Mouse (Mus musculus) heart, postnatal 0 days (tissue): ENCODE data around the gene St14. TPM values are rescaled to one million over a fixed set of nuclear protein-coding genes. Genes with fewer than 3 reads are reported as not detected.
"Not testable (repeated sequence)": the region's sequence is repeated elsewhere in the genome, so short reads cannot be mapped to it uniquely, and the experiment has no call there.

ENCODE experiments used
- ATAC-seq: fragments of 200-750 bp; cut with Nextera tagmentation; 2 replicates; pipeline ENCODE4 v1.8.0; 2017; ENCODE audit warnings: low read depth, moderate number of reproducible peaks, moderate library complexity; ENCODE audit not compliant: insufficient read depth
- DNase-seq: peaks from one replicate; pipeline ENCODE4 v3.0.0-alpha.2; 2016; ENCODE audit warnings: low spot score
- H3K27ac ChIP-seq: fragments of 300-500 bp; sonication (generic); 2 replicates; pipeline ENCODE4 v1.5.1; 2014; ENCODE audit warnings: low read depth, mild to moderate bottlenecking
- H3K27me3 ChIP-seq: fragments of 300-500 bp; sonication (generic); 2 replicates; pipeline ENCODE4 v1.6.1; 2014; ENCODE audit warnings: low read length, mixed read lengths; ENCODE audit not compliant: control insufficient read depth, insufficient read depth
- H3K36me3 ChIP-seq: fragments of 300-500 bp; sonication (generic); replicated peaks from 2 replicates; pipeline ENCODE4 v1.6.1; 2014; ENCODE audit warnings: low read length, mixed read lengths; ENCODE audit not compliant: control insufficient read depth, insufficient read depth
- H3K4me1 ChIP-seq: fragments of 300-500 bp; sonication (generic); 2 replicates; pipeline ENCODE4 v1.6.1; 2014; ENCODE audit warnings: antibody characterized with exemption; ENCODE audit not compliant: control insufficient read depth, insufficient read depth
- H3K4me2 ChIP-seq: fragments of 300-500 bp; sonication (generic); 2 replicates; pipeline ENCODE4 v1.6.1; 2014; ENCODE audit warnings: low read depth, mild to moderate bottlenecking, low read length, moderate library complexity
- H3K4me3 ChIP-seq: fragments of 300-500 bp; sonication (generic); 2 replicates; pipeline ENCODE4 v1.5.1; 2014; ENCODE audit warnings: low read depth, low read length
- H3K9ac ChIP-seq: fragments of 300-500 bp; sonication (generic); replicated peaks from 2 replicates; pipeline ENCODE4 v1.6.1; 2014; ENCODE audit warnings: low read depth, low read length, mixed read lengths
- H3K9me3 ChIP-seq: fragments of 300-500 bp; sonication (generic); replicated peaks from 2 replicates; pipeline ENCODE4 v1.6.1; 2016; ENCODE audit warnings: low read length; ENCODE audit not compliant: control insufficient read depth
- CTCF ChIP-seq: IDR thresholded peaks from 2 replicates; pipeline ENCODE4 v1.5.1; 2016; ENCODE audit warnings: antibody characterized with exemption, control low read depth, low read depth
- EP300 ChIP-seq: IDR thresholded peaks from 2 replicates; pipeline ENCODE4 v1.6.1; 2016; ENCODE audit warnings: antibody characterized with exemption, low read depth
- WGBS: fragments of 180-500 bp; shearing (Covaris S2); extraction: QIAGEN DNeasy Blood & Tissue Kit; methylation state at CpG from one replicate; pipeline ENCODE4 v1.1.7; 2014; 5-methylcytosine and 5-hydroxymethylcytosine counted together
- polyA plus RNA-seq: library from polyadenylated mRNA; unstranded; fragments of >200 nt; fragmentation: Nextera tagmentation; extraction: Ambion mirVana; gene quantifications from 2 replicates; pipeline ENCODE4 v1.2.1, GENCODE M21; 2015
- total RNA-seq: library from RNA; depleted of rRNA; stranded (reverse); fragments of >200 nt; gene quantifications from 2 replicates; pipeline ENCODE4 v1.2.3, GENCODE M21; 2014; ENCODE audit warnings: low replicate concordance; rRNA removed

St14 gene
- total and polyA plus RNA-seq, 2 experiments from 2014 or later = 0.23 to 3.3 TPM

- ATAC-seq (no peak), DNase-seq (no peak)
- WGBS = 96% methylated on average over 8 of the region's 8 CpGs
- no peak for TF ChIP-seq CTCF
- no peak for TF ChIP-seq EP300
- Histone ChIP-seq H3K27ac (no peak overlapping the region), H3K4me3 (no peak overlapping the region), H3K9ac (no peak overlapping the region), H3K9me3 (no peaks in the 10 kb centered on the region), H3K4me2 (no peak overlapping the region), H3K4me1 (no peaks in the 10 kb centered on the region), H3K36me3 (peaks cover 36% of the 10 kb centered on the region), H3K27me3 (no peaks in the 10 kb centered on the region)
These were observed 60.9 kb downstream of the St14 start for GRCm38 (mm10) chr9:31070706-31071105.

GRCm38 (mm10) chr9:31058723-31059122 is 72.9 kb downstream of the St14 start:
- no peak for ATAC-seq
- H3K4me3 ChIP-seq = no peak overlapping the region
- H3K4me2 ChIP-seq = no peak overlapping the region
- H3K27me3 ChIP-seq = no peaks in the 10 kb centered on the region
- TF ChIP-seq EP300 = no peak
- no peak for TF ChIP-seq CTCF
- WGBS = 84% methylated on average over 2 of the region's 2 CpGs
- no peak overlapping the region for H3K27ac ChIP-seq
- H3K36me3 ChIP-seq = peaks cover 30% of the 10 kb centered on the region; the same call in 1 of the 2 replicates
- no peak overlapping the region for H3K9ac ChIP-seq
- no peaks in the 10 kb centered on the region for H3K4me1 ChIP-seq
- no peaks in the 10 kb centered on the region for H3K9me3 ChIP-seq
- DNase-seq = no peak

DNA sequence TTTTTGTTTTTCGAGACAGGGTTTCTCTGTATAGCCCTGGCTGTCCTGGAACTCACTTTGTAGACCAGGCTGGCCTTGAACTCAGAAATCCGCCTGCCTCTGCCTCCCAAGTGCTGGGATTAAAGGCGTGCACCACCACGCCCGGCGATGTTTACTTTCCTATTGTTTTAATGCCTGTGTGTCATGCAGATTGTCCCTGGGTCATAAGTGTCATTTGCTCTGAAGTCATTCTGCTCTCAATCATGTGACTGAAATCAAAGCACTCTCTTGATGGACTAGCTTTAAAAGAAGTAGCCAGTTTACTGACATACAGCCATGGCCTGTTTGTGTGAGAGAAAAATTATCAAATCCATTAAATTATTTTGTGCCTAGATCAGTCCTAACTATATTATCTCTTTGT is 80.1 kb downstream of the St14 start:
- H3K27me3 ChIP-seq, H3K4me2 ChIP-seq, H3K4me1 ChIP-seq, H3K27ac ChIP-seq, H3K9me3 ChIP-seq, H3K4me3 ChIP-seq, DNase-seq, ATAC-seq, H3K9ac ChIP-seq: not testable (repeated sequence)
- peaks cover 14% of the 10 kb centered on the region; the same call in 1 of the 2 replicates for H3K36me3 ChIP-seq
- WGBS = 92% methylated on average over 6 of the region's 6 CpGs

GRCm38 (mm10) chr9:31050208-31050607 is 81.4 kb downstream of the St14 start:
- no peak for TF ChIP-seq EP300
- no peak for TF ChIP-seq CTCF
- no peak for DNase-seq
- 0 out of 2 replicates have a peak, but pooled peaks cover 9% of the 10 kb centered on the region for H3K4me1 ChIP-seq
- H3K27me3 ChIP-seq = no peaks in the 10 kb centered on the region
- no peak for ATAC-seq
- H3K4me3 ChIP-seq = no peak overlapping the region
- no peaks in the 10 kb centered on the region for H3K9me3 ChIP-seq
- H3K27ac ChIP-seq = no peak overlapping the region
- peaks cover 14% of the 10 kb centered on the region; the same call in 1 of the 2 replicates for H3K36me3 ChIP-seq
- H3K9ac ChIP-seq = no peak overlapping the region
- 95% methylated on average over 5 of the region's 5 CpGs for WGBS
- no peak overlapping the region for H3K4me2 ChIP-seq

Other genes starting within 250 kb of the St14 start
- 4.3 and 8.4 TPM in 2 replicates for gene Adamts15, start 209.4 kb downstream of the St14 start, total RNA-seq
- gene Adamts15, start 209.4 kb downstream of the St14 start, polyA plus RNA-seq = 2.1 and 3.1 TPM in 2 replicates
- 15.6 and 24.3 TPM in 2 replicates for gene Adamts8, start 189.3 kb downstream of the St14 start, total RNA-seq
- gene Adamts8, start 189.3 kb downstream of the St14 start, polyA plus RNA-seq = 9.2 and 11.6 TPM in 2 replicates
- gene Zbtb44, start 101.2 kb downstream of the St14 start, total RNA-seq = 30.1 and 31.6 TPM in 2 replicates
- gene Zbtb44, start 101.2 kb downstream of the St14 start, polyA plus RNA-seq = 4.3 and 5.4 TPM in 2 replicates
- 305 and 331 TPM in 2 replicates for gene Aplp2, start 80.0 kb upstream of the St14 start, total RNA-seq
- 301 and 312 TPM in 2 replicates for gene Aplp2, start 80.0 kb upstream of the St14 start, polyA plus RNA-seq
- 2.6 and 5.8 TPM in 2 replicates for gene Prdm10, start 148.7 kb upstream of the St14 start, total RNA-seq
- 1.2 and 1.3 TPM in 2 replicates for gene Prdm10, start 148.7 kb upstream of the St14 start, polyA plus RNA-seq